Mouse (Mus musculus) ES-Bruce4 (cell line): Measurements from ENCODE around the gene Spata31d1a. TPM values are rescaled to one million over a fixed set of nuclear protein-coding genes. Genes with fewer than 3 reads are reported as not detected.
A peak's percentile ranks its signal among the peaks of the same experiment; 100 is the strongest.
"Not testable (repeated sequence)": the region's sequence is repeated elsewhere in the genome, so short reads cannot be mapped to it uniquely, and the experiment has no call there.

ENCODE experiments used
- H3K27ac ChIP-seq: 2 replicates; pipeline ENCODE4 v1.5.1; 2012; ENCODE audit warnings: low read length, inconsistent platforms; ENCODE audit not compliant: insufficient read depth
- H3K27me3 ChIP-seq: 2 replicates; pipeline ENCODE4 v1.6.1; 2012; ENCODE audit warnings: mild to moderate bottlenecking, low read length, inconsistent platforms; ENCODE audit not compliant: control insufficient read depth, poor library complexity, insufficient read depth, severe bottlenecking
- H3K36me3 ChIP-seq: 2 replicates; pipeline ENCODE4 v1.6.1; 2012; ENCODE audit warnings: inconsistent platforms, mild to moderate bottlenecking, low read length, moderate library complexity; ENCODE audit not compliant: control insufficient read depth, poor library complexity, insufficient read depth, severe bottlenecking
- H3K4me1 ChIP-seq: one replicate; pipeline ENCODE4 v1.8.1; 2011; ENCODE audit warnings: low read length; ENCODE audit not compliant: control insufficient read depth, insufficient read depth
- H3K4me3 ChIP-seq: 2 replicates; pipeline ENCODE4 v1.5.1; 2011; ENCODE audit warnings: low read depth, mild to moderate bottlenecking, low read length
- H3K9ac ChIP-seq: 2 replicates; pipeline ENCODE4 v1.6.1; 2012; ENCODE audit warnings: low read depth, mild to moderate bottlenecking, inconsistent platforms; ENCODE audit not compliant: poor library complexity, severe bottlenecking
- H3K9me3 ChIP-seq: replicated peaks from 2 replicates; pipeline ENCODE4 v1.6.1; 2012; ENCODE audit warnings: mild to moderate bottlenecking, low read length, inconsistent platforms; ENCODE audit not compliant: control insufficient read depth, poor library complexity, insufficient read depth, severe bottlenecking
- CTCF ChIP-seq: IDR thresholded peaks from one replicate; pipeline ENCODE4 v1.8.1; 2011; ENCODE audit warnings: low read depth, low read length
- EP300 ChIP-seq: IDR thresholded peaks from 2 replicates; pipeline ENCODE4 v1.6.1; 2011; ENCODE audit warnings: low read depth, low read length; ENCODE audit not compliant: insufficient read depth
- POLR2A ChIP-seq: IDR thresholded peaks from one replicate; pipeline ENCODE4 v1.8.1; 2011; ENCODE audit warnings: low read length; ENCODE audit not compliant: insufficient read depth
- polyA plus RNA-seq: library from polyadenylated mRNA; stranded (reverse); fragments of >200 nt; gene quantifications from 2 replicates; pipeline ENCODE4 v1.2.4, GENCODE M21; 2011; ENCODE audit warnings: low read depth; ENCODE audit not compliant: missing spikeins, insufficient read depth, insufficient read length

Spata31d1a gene
- polyA plus RNA-seq, 1 experiment = 1.1 TPM

DNA sequence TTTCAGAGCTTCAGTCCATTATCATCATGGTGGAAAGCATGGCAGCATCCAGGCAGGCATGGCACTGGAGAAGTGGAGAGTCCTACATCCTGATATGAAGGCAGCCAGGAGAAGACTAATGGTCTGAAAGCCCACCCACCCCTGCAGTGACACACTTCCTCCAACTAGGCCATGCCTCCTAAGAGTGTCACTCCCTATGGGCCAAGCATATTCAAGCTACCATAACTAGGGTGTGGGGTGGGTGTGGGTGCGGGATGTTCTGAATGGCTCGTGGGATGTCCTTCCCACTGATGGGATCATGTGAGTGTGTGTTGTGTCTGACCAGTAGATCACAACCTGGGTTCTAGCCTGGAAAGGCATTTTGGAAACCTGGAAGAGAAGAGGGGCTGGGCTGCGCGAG, 23.8 kb upstream of the Spata31d1a start:
- H3K9ac ChIP-seq = no peak overlapping the region
- H3K36me3 ChIP-seq = no peaks in the 10 kb centered on the region
- H3K4me1 ChIP-seq = peaks cover 4% of the 10 kb centered on the region
- no peaks in the 10 kb centered on the region for H3K9me3 ChIP-seq
- no peaks in the 10 kb centered on the region for H3K27me3 ChIP-seq
- H3K4me3 ChIP-seq = no peak overlapping the region
- no peak for TF ChIP-seq CTCF
- no peak for TF ChIP-seq EP300
- TF ChIP-seq POLR2A = no peak
- no peak overlapping the region for H3K27ac ChIP-seq

DNA sequence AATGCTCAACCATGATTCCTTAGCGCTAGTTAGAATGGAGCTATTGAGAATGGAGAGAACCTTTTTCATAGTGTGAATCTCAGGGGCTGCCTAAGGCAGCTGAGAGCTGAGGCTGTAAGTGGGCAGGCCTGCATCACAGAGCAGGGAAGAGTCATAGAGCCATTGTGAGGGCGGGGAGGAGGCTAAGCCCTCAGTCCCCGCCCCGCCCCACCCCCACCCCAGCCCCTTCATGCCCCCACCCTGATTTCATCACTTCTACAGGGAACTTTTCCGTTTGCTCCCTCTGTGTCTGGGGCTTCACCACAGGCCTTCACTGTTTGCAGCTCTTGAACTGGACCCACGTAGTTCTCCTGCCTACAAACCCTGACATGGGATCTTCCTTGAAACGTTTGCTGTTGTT, 21.5 kb upstream of the Spata31d1a start, which contains the start of gene Spata31d1d:
TSS of gene Spata31d1d (minus strand) at position 101 of the 400 bp plus-strand sequence.
- TF ChIP-seq EP300 = no peak
- TF ChIP-seq CTCF = no peak
- TF ChIP-seq POLR2A = no peak
- H3K27me3 ChIP-seq = no peaks in the 10 kb centered on the region
- no peaks in the 10 kb centered on the region for H3K36me3 ChIP-seq
- H3K9me3 ChIP-seq = no peaks in the 10 kb centered on the region
- H3K4me3 ChIP-seq = no peak within 1 kb of the TSS
- no peak within 1 kb of the TSS for H3K9ac ChIP-seq
- H3K4me1 ChIP-seq = peaks cover 4% of the 10 kb centered on the region
- H3K27ac ChIP-seq = 0 out of 2 replicates have a peak within 1 kb of the TSS, but pooled peaks have one; percentile 12

DNA sequence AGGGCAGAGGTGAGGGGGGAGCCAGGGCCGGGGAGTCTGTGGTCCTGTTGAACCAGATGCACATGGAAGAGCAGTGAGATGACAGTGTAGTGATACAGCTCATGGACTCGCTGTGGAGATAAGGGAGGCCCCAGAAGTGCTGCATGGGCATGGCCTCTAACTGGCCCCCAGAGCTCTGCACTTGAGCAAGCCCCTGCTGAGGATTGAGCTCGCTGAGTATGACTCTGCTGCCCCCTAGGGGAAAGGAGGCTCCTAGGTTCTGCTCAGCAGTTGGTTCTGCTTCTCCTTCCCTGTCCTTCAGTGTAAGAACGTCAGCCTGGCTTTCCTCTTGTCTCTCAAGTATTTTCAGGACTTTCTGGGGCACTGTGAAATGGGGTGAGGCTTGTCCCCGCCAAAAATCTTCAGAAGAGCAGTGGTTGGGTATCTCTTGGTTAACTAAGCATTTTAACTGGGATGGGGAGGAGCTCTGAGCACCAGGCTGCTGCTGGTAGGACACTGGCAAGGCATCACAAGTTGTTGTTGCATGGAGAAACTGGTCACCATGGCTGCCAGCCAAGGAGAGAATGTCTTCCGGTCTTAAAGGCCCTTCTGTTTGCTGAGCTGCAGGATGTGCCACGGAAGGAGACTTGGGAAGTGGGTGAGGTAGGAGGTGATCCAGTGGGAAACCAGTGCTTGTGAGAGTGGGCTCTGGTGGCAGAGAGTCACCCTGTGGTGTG, 18.4 kb upstream of the Spata31d1a start:
- Histone ChIP-seq H3K27me3 (no peaks in the 10 kb centered on the region), H3K4me3 (no peak overlapping the region), H3K36me3 (no peaks in the 10 kb centered on the region), H3K9ac (no peak overlapping the region), H3K27ac (no peak overlapping the region), H3K9me3 (no peaks in the 10 kb centered on the region), H3K4me1 (peaks cover 3% of the 10 kb centered on the region)
- TF ChIP-seq CTCF = peak; percentile 92
- TF ChIP-seq POLR2A = no peak

DNA sequence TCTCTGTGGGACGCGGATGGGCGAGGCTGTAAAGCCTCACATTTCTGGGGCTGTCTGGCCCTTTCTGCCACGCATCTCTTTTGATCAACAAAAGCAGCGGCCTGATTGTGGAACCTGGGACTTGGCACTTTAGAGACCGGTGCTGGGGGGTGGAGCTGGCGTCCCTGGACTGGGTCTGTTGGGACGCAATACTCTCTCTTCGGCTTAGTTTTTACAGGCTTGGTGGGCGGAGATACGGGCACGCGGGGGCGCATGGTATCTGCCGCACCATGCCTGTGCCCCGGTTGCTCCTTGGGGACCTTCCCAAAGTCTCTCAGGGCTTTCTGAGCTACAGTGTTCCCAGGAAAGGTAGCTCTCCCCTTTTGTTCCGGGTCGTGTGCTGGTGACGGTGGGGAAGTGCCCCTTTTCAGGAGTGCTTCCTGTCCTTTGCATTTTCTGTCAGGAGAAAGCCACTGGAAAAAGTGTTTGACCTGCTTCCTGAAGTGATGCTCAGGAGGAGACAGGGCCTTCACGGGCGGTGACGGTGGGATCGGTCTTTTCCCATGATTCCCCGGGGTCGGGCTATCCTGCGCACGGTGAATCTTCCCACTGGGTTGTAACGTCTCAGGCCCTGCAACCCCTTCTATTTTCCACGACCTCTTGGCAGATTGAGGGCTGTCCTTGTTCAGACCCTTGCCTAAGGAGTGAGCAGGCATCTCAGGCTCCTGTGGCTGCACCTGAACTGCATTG, 16.2 kb upstream of the Spata31d1a start:
- H3K27ac ChIP-seq = no peak overlapping the region
- H3K4me1 ChIP-seq = peaks cover 3% of the 10 kb centered on the region
- no peaks in the 10 kb centered on the region for H3K27me3 ChIP-seq
- 0 out of 2 replicates have a peak, but pooled peaks have one; percentile 5 for TF ChIP-seq EP300
- TF ChIP-seq CTCF = no peak
- H3K4me3 ChIP-seq = peak overlapping the region; percentile 44
- H3K9ac ChIP-seq = peak overlapping the region; percentile 16
- H3K36me3 ChIP-seq = no peaks in the 10 kb centered on the region
- H3K9me3 ChIP-seq = no peaks in the 10 kb centered on the region

- H3K9ac ChIP-seq, H3K4me3 ChIP-seq, H3K36me3 ChIP-seq, H3K9me3 ChIP-seq, H3K4me1 ChIP-seq, H3K27me3 ChIP-seq, H3K27ac ChIP-seq: not testable (repeated sequence)
These were observed 12.0 kb upstream of the Spata31d1a start for GRCm38 (mm10) chr13:59722089-59722488.

- H3K4me3 ChIP-seq = no peak overlapping the region
- no peaks in the 10 kb centered on the region for H3K36me3 ChIP-seq
- no peak overlapping the region for H3K27ac ChIP-seq
- no peaks in the 10 kb centered on the region for H3K27me3 ChIP-seq
- H3K4me1 ChIP-seq = peaks cover 1% of the 10 kb centered on the region
- TF ChIP-seq POLR2A (no peak), CTCF (no peak), EP300 (no peak)
- no peak overlapping the region for H3K9ac ChIP-seq
- H3K9me3 ChIP-seq = no peaks in the 10 kb centered on the region
These were observed 9.3 kb upstream of the Spata31d1a start for GRCm38 (mm10) chr13:59719475-59719874.

DNA sequence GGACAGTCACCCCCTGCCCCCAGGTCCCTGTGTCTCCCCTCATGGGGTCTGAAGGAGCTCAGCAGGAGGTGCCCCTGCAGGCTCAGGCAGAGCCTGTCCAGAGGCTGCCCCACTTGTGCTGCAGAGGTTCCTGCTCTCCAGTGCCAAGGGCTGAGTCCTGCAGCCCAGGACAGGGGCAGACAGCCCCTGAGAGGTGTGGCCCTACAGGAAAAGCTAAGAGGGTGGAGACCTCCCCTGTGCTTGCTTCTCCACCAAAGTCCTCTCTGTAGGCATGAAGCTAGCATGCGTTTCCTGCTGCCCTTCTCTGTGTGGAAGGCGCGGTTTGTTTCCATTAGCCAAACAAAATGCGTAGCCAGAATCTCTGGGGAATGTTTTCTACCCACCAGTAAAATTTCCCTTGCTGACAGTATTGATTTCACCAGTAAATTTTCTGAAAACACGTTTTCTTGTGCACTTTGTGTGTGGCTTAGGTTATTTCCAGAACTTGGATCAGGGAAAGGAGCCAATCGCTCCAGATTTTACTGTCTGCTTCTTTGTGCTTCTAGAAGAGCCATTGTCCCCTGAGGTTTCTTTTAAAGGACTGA, 8.8 kb upstream of the Spata31d1a start:
- H3K4me3 ChIP-seq = not testable (repeated sequence)

More for the DNA sequence above, 8.8 kb upstream of the Spata31d1a start:
- not testable (repeated sequence) for H3K27me3 ChIP-seq, H3K9me3 ChIP-seq, H3K9ac ChIP-seq, H3K4me1 ChIP-seq, H3K36me3 ChIP-seq, H3K27ac ChIP-seq
